Mouse (Mus musculus): ENCODE results near the gene Stra6l.

The Stra6l gene

DNA sequence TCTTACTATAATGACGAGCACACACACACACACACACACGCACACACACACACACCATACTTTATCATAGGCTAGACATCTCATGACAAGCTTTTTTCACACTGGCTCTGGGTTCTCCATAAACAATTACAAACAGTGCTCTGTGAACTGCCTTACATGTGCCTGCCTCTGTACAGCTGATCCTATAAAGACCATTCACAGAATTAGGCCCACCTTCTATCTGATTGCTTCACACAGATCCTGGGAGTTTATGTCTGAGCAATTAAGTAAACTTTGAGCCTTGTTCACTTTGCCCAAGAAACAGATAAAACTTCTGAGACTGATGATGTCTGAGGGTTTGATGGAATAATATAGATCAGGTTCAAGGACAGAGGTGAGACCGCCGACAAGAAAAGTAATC, 63.4 kb downstream of the Stra6l start:
- no peak for DNase-seq (ENCODE audit: low read depth, low spot score)

DNA sequence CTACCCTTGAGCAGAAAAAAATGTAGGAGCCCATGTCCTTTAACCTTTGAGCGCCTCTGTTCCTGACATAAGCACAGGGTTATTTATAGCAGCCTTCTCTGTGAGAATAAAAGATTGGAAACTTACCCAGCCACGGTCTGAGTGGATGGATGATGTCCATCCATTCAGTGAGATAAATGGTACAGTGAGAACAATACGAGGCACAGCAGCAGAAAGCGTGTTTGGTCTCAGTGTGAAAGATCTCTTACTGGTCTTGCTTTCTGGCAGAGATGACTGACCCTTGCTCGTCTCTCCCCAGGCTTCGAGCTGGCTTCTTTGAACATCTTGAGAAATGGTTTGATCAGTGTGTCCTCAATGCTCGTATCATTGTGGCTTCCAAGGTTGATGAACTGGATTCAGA, 68.6 kb downstream of the Stra6l start:
- no peak for DNase-seq (ENCODE audit: low read depth, low spot score)

DNA sequence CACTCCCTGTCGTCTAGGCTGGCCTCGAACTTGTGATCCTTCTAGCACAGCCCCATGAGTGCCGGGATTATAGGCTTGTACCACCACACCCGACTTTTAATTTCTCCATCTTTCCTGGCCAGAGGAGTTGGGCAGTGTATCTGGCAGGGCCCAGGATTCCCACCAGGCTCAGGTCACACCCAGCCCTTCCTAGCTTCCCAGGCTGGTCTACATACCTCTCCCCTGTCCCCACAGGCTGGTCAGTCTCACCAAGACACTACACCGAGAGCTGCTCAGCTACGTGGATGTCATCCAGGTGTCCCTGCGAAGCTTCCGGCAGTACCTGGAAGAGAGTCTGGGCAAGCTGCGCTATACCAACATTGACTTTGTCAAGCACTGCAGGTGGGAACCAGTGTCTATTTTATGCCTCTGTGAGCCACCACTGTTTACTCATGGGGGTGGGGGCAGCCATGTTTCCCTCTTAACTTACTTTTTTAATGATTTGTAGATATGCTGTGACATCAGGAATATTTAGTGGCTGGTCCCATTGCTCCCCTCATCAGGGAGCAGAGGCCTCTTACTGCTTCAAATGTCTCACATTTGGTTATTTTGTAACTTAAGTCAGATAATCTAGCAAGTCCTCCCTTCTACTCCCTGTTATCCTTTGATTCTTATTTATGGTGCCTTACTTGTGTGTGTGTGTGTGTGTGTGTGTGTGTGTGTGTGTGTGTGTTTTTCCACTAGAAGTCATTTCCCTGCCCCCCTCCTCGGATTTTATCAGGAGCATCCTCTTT, 73.4 kb downstream of the Stra6l start:
- no peak for DNase-seq (ENCODE audit: low read depth, low spot score)

DNA sequence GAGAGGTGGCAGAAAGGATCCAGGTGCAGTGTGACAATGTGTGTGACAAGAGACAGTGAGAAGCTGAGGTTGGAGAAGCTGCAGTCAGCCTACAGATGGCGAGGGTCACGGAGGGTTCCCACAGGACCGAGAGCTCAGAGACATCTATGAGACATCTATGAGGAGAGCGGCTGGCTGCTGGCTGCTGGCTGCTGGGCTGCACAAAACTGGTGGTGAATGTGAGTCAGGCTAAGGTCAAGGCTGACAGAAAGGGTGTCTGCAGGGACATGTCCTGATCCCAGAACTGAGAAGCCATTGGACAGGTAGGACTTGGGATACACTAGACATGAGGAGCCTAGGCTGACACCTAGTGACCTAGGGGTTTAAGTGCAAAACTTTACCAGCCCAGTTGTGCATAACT, 75.5 kb downstream of the Stra6l start:
- no peak for DNase-seq (ENCODE audit: low read depth, low spot score)

DNA sequence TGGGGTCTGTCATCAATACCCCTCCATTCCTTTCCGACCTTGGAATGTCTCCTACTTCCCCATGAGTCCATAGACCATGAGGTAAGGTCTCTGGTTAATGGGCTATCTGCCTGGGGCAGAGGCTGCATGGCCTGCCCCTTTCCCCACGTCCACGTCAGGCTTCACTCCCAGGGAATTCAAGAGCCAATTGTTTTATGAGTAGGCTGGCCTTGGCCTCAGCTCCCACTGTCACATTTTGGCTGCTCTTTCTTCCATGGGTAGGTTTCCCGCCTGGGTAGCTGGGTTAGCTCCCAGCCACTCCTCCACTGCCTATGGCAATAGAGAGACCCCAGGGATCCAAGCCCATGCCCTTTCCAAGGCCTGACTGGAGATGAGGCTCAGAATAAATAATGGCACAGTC, 80.1 kb downstream of the Stra6l start:
- no peak for DNase-seq (ENCODE audit: low read depth, low spot score)
